Mouse (Mus musculus) T-helper 2 cell (primary cell): Measurements from ENCODE around the gene Ube2a.
"Not testable (repeated sequence)": the region's sequence is repeated elsewhere in the genome, so short reads cannot be mapped to it uniquely, and the experiment has no call there.

Source experiments
- in situ Hi-C: fragments of 300-600 bp; cut with MboI, MseI; formaldehyde crosslinking; loops from one replicate; pipeline ENCODE4 v1.15.1; 2025; ENCODE audit warnings: high pct_unique_total_duplicates

Gene Ube2a

GRCm38 (mm10) chrX:36873765-36874164 lies at the start of gene Ube2a, which contains the start of gene C330007P06Rik:
Gene Ube2a, plus strand, starts transcription at chrX:36873900.
Gene C330007P06Rik, minus strand, starts transcription at chrX:36874111.
- in situ Hi-C loops, result no loop called here

GRCm38 (mm10) chrX:36823932-36824711 lies 49.6 kb upstream of the Ube2a start:
- in situ Hi-C loops, result no loop called here

GRCm38 (mm10) chrX:36825032-36825431 lies 48.7 kb upstream of the Ube2a start:
- in situ Hi-C loops, result no loop called here

- in situ Hi-C loops, result no loop called here
Observed at GRCm38 (mm10) chrX:36826873-36827272, 46.8 kb upstream of the Ube2a start.

- in situ Hi-C loops, result no loop called here
Observed at GRCm38 (mm10) chrX:36830271-36830670, 43.4 kb upstream of the Ube2a start.

- in situ Hi-C loops, result no loop called here
Observed at GRCm38 (mm10) chrX:36831632-36832031, 42.1 kb upstream of the Ube2a start.

GRCm38 (mm10) chrX:36833397-36834084 lies 40.2 kb upstream of the Ube2a start:
- in situ Hi-C loops, result no loop called here

GRCm38 (mm10) chrX:36837069-36837676 lies 36.5 kb upstream of the Ube2a start:
- in situ Hi-C loops, result no loop called here

GRCm38 (mm10) chrX:36839391-36839790 lies 34.3 kb upstream of the Ube2a start:
- in situ Hi-C loops, result no loop called here

GRCm38 (mm10) chrX:36841698-36842097 lies 32.0 kb upstream of the Ube2a start:
- in situ Hi-C loops, result no loop called here

GRCm38 (mm10) chrX:36843346-36843990 lies 30.2 kb upstream of the Ube2a start:
- in situ Hi-C loops, result no loop called here

GRCm38 (mm10) chrX:36847152-36847551 lies 26.5 kb upstream of the Ube2a start:
- in situ Hi-C loops, result no loop called here

- in situ Hi-C loops, result no loop called here
Observed at GRCm38 (mm10) chrX:36852631-36853030, 21.1 kb upstream of the Ube2a start.

GRCm38 (mm10) chrX:36863766-36864608 lies 9.7 kb upstream of the Ube2a start:
- in situ Hi-C loops, result no loop called here

GRCm38 (mm10) chrX:36864609-36865328 lies 8.9 kb upstream of the Ube2a start:
- in situ Hi-C loops, result no loop called here

GRCm38 (mm10) chrX:36870372-36870771 lies 3.3 kb upstream of the Ube2a start:
- in situ Hi-C loops, result no loop called here

GRCm38 (mm10) chrX:36874178-36874696 lies 537 bp downstream of the Ube2a start:
- in situ Hi-C loops, result no loop called here

- in situ Hi-C loops, result no loop called here
Observed at GRCm38 (mm10) chrX:36874704-36875128, 1.0 kb downstream of the Ube2a start.

GRCm38 (mm10) chrX:36884719-36885118 lies 11.0 kb downstream of the Ube2a start:
- in situ Hi-C loops, result no loop called here

- in situ Hi-C loops, result not testable (repeated sequence)
Observed at GRCm38 (mm10) chrX:36898931-36899330, 25.2 kb downstream of the Ube2a start.
